Comparison of ENCODE assay signal across 31 mouse cellular contexts in the genomic region with DNA sequence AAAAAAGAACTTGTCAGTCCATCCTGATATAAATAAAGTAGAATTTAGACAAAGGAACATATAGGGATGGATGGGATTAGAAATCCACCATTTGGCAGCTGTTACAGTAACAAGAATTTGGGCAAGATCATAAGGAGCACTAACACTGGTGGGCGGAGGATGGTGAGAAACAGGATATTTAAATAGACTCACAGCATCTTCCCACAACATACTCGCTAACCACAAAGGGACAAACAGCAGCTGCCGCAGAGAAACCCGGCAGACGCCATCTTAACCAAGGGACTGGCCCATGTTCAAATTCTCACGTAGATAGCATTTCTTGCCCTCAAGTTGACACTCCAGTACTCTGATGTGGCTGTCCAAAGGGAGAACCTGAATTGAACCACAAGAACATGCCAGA. TPM values are rescaled to one million over a fixed set of nuclear protein-coding genes. Genes with fewer than 3 reads are reported as not detected.
DNase-seq lines count a peak whose midpoint lies in the region; ATAC-seq and TF ChIP-seq lines count a peak whose summit lies in the region.
"Had no signal": no experiment of that assay in that cellular context is flagged by ENCODE, and none has a peak within 500 bp of the region (broad histone marks: within the 10 kb centered on the region; RNA-seq: fewer than 3 reads in every experiment).

No protein-coding gene starts in this region.

- no peak for ATAC-seq in embryonic facial prominence, embryonic 14.5 days (ENCODE audit: low read depth)
- ATAC-seq: forebrain, embryonic 13.5 days; forebrain, embryonic 16.5 days; hindbrain, embryonic 16.5 days; intestine, embryonic 15.5 days had no signal

- no peaks in the 10 kb centered on the region for H3K79me2 ChIP-seq in C2C12 (ENCODE audit: control insufficient read depth, insufficient read depth)

- no peaks in the 10 kb centered on the region for H3K4me1 ChIP-seq in embryonic facial prominence, embryonic 14.5 days (ENCODE audit: control insufficient read depth, insufficient read depth, low read length)
- H3K4me1 ChIP-seq in embryonic facial prominence, embryonic 10.5 days, result no peaks in the 10 kb centered on the region
- H3K4me1 ChIP-seq: embryonic facial prominence, embryonic 13.5 days; forebrain, embryonic 10.5 days; forebrain, embryonic 13.5 days; heart, embryonic 12.5 days; heart, embryonic 15.5 days; intestine, embryonic 15.5 days had no signal

- H3K27me3 ChIP-seq in embryonic facial prominence, embryonic 14.5 days (replicated peaks; ENCODE audit: control insufficient read depth, insufficient read depth, low read length), result no peaks in the 10 kb centered on the region
- no peaks in the 10 kb centered on the region for H3K27me3 ChIP-seq in embryonic facial prominence, embryonic 10.5 days (replicated peaks; ENCODE audit: low read depth, poor library complexity, severe bottlenecking)
- H3K27me3 ChIP-seq in C2C12 (ENCODE audit: control insufficient read depth, insufficient read depth, insufficient read length), result no peaks in the 10 kb centered on the region
- H3K27me3 ChIP-seq: embryonic facial prominence, embryonic 13.5 days; forebrain, embryonic 13.5 days; heart, embryonic 12.5 days; heart, embryonic 15.5 days; hindbrain, embryonic 13.5 days; intestine, embryonic 15.5 days had no signal

- H3K79me3 ChIP-seq in C2C12 (ENCODE audit: low read depth), result no peaks in the 10 kb centered on the region

- no peaks in the 10 kb centered on the region for H3K36me3 ChIP-seq in embryonic facial prominence, embryonic 14.5 days (ENCODE audit: control insufficient read depth, insufficient read depth, low read length)
- H3K36me3 ChIP-seq in embryonic facial prominence, embryonic 10.5 days (replicated peaks), result no peaks in the 10 kb centered on the region
- no peaks in the 10 kb centered on the region for H3K36me3 ChIP-seq in C2C12 (ENCODE audit: control insufficient read depth, insufficient read depth)
- H3K36me3 ChIP-seq: embryonic facial prominence, embryonic 13.5 days; forebrain, embryonic 10.5 days; G1E; heart, embryonic 12.5 days; heart, embryonic 15.5 days; hindbrain, embryonic 10.5 days; hindbrain, embryonic 13.5 days; intestine, embryonic 15.5 days had no signal

- intact Hi-C loops in left cerebral cortex, postnatal 10 days (cut with DNase I), result no loop called here
- intact Hi-C loops in left cerebral cortex, postnatal 25 days (cut with DNase I), result no loop called here

- H3K9ac ChIP-seq in embryonic facial prominence, embryonic 14.5 days (ENCODE audit: low read depth, low read length), result no peak overlapping the region
- H3K9ac ChIP-seq: embryonic facial prominence, embryonic 13.5 days; forebrain, embryonic 13.5 days; heart, embryonic 12.5 days; heart, embryonic 15.5 days; hindbrain, embryonic 13.5 days; intestine, embryonic 15.5 days had no signal

- peak; percentile 16 for DNase-seq in embryonic facial prominence, embryonic 14.5 days (ENCODE audit: low spot score)
- no peak for DNase-seq in embryonic facial prominence, embryonic 10.5 days (ENCODE audit: low spot score)
- peak; percentile 39 for DNase-seq in left cerebral cortex, adult 11 months (ENCODE audit: low spot score)
- DNase-seq in left cerebral cortex, postnatal 10 days (ENCODE audit: extremely low spot score in 1 of 2, low spot score in 2 of 2), result no peak
- peak; percentile 32 to 81 for DNase-seq in left cerebral cortex, postnatal 25 days (ENCODE audit: low spot score in 2 of 2)
- DNase-seq in kidney, postnatal 25 days, result no peak
- no peak for DNase-seq in cerebellum, postnatal 25 days
- DNase-seq: adrenal gland, adult 2 months; adrenal gland, postnatal 25 days; cerebellum, adult 18-20 months; cerebellum, adult 9-10 months; cerebellum, postnatal 14 days; gastrocnemius, adult 2 months; gastrocnemius, postnatal 25 days; heart, adult 18-20 months; heart, postnatal 10 days; heart, postnatal 36 days had no signal

- no peaks in the 10 kb centered on the region for H3K9me3 ChIP-seq in embryonic facial prominence, embryonic 14.5 days (ENCODE audit: control insufficient read depth, low read length)
- no peaks in the 10 kb centered on the region for H3K9me3 ChIP-seq in embryonic facial prominence, embryonic 10.5 days
- H3K9me3 ChIP-seq: embryonic facial prominence, embryonic 13.5 days; forebrain, embryonic 10.5 days; forebrain, embryonic 13.5 days; G1E; heart, embryonic 12.5 days; heart, embryonic 15.5 days; hindbrain, embryonic 13.5 days; intestine, embryonic 15.5 days had no signal

- H3ac ChIP-seq in C2C12 (ENCODE audit: control insufficient read depth, insufficient read length, low read depth), result no peak overlapping the region

- no peak for TF ChIP-seq CTCF in C2C12 (IDR thresholded peaks at IDR 0.05; ENCODE audit: control insufficient read depth, insufficient read depth, insufficient read length)

- H3K27ac ChIP-seq in embryonic facial prominence, embryonic 14.5 days (replicated peaks; ENCODE audit: low read depth, low read length), result no peak overlapping the region
- no peak overlapping the region for H3K27ac ChIP-seq in embryonic facial prominence, embryonic 10.5 days (replicated peaks)
- H3K27ac ChIP-seq: embryonic facial prominence, embryonic 13.5 days; forebrain, embryonic 10.5 days; forebrain, embryonic 13.5 days; gastrocnemius, adult 2 months; heart, embryonic 15.5 days; hindbrain, embryonic 10.5 days; hindbrain, embryonic 13.5 days; intestine, embryonic 15.5 days had no signal

- 77% methylated on average over 6 of the region's 6 CpGs for WGBS in embryonic facial prominence, embryonic 14.5 days
- WGBS in embryonic facial prominence, embryonic 10.5 days, result 92% methylated on average over 6 of the region's 6 CpGs

- no peak overlapping the region for H3K4me2 ChIP-seq in embryonic facial prominence, embryonic 14.5 days (ENCODE audit: low read depth, low read length)
- H3K4me2 ChIP-seq: embryonic facial prominence, embryonic 13.5 days; forebrain, embryonic 13.5 days; heart, embryonic 12.5 days; heart, embryonic 15.5 days; hindbrain, embryonic 13.5 days; intestine, embryonic 15.5 days had no signal

- no peak overlapping the region for H3K4me3 ChIP-seq in embryonic facial prominence, embryonic 14.5 days (ENCODE audit: low read depth, low read length)
- no peak overlapping the region for H3K4me3 ChIP-seq in embryonic facial prominence, embryonic 10.5 days
- H3K4me3 ChIP-seq in C2C12 (ENCODE audit: insufficient read depth, poor library complexity, severe bottlenecking), result no peak overlapping the region
- H3K4me3 ChIP-seq: embryonic facial prominence, embryonic 13.5 days; forebrain, embryonic 10.5 days; forebrain, embryonic 13.5 days; gastrocnemius, adult 2 months; heart, embryonic 12.5 days; heart, embryonic 15.5 days; hindbrain, embryonic 10.5 days; hindbrain, embryonic 13.5 days; intestine, embryonic 15.5 days had no signal

TF ChIP-seq in C2C12, 6 proteins besides CTCF, POLR2A, EP300 and RAD21:
- TF ChIP-seq MYOG (IDR thresholded peaks at IDR 0.05; ENCODE audit: control insufficient read depth, extremely low read depth, insufficient read length) (no peak), MYOD1 (IDR thresholded peaks at IDR 0.05; ENCODE audit: control insufficient read depth, insufficient read length, low read depth) (peak; percentile 38)

RNA-seq across cellular contexts. Expression of gene Ccdc113, which starts 17.0 kb away (rescaled TPM):
- 1.9 and 5.4 TPM in 2 replicates for polyA plus RNA-seq in embryonic facial prominence, embryonic 14.5 days (2014; fragmentation: Nextera tagmentation; extraction: Ambion mirVana)
- 0.11 and 0.30 TPM in 2 replicates for polyA plus RNA-seq in embryonic facial prominence, embryonic 10.5 days (2016; fragmentation: Nextera tagmentation; extraction: Ambion mirVana)
- 1 to 10 TPM in 1 of 2 experiments, under 1 TPM in 1; 0.73 to 1.4 TPM for total RNA-seq in left cerebral cortex, postnatal 10 days (2021)
- not detected for polyA plus RNA-seq in C2C12 (2012; fragmentation: generic; extraction: Trizol)
- total RNA-seq in left cerebral cortex, postnatal 25 days (2021), result 1 to 10 TPM; 2.0 to 2.2 TPM
- total RNA-seq: CH12.LX; common myeloid progenitor, adult 5-6 weeks; G1E; gastrocnemius, adult 2 months; gastrocnemius, postnatal 25 days; heart, postnatal 36 days had no signal
- polyA plus RNA-seq: adrenal gland, adult 2 months; G1E had no signal

RNA-seq across cellular contexts. Expression of gene Csnk2a2, which starts 27.1 kb away (rescaled TPM):
- 18.7 and 22.5 TPM in 2 replicates for polyA plus RNA-seq in embryonic facial prominence, embryonic 14.5 days (2014; fragmentation: Nextera tagmentation; extraction: Ambion mirVana)
- polyA plus RNA-seq in embryonic facial prominence, embryonic 10.5 days (2016; fragmentation: Nextera tagmentation; extraction: Ambion mirVana), result 12.6 and 15.2 TPM in 2 replicates
- 100 to 1,000 TPM in 1 of 2 experiments, 10 to 100 TPM in 1; 93.5 to 101 TPM for total RNA-seq in left cerebral cortex, postnatal 10 days (2021)
- polyA plus RNA-seq in C2C12 (2012; fragmentation: generic; extraction: Trizol), result 61.0 TPM
- total RNA-seq in left cerebral cortex, postnatal 25 days (2021), result 10 to 100 TPM; 92.1 to 99.1 TPM

RNA-seq across cellular contexts. Expression of gene Prss54, which starts 59.2 kb away (rescaled TPM):
- not detected in 2 replicates for polyA plus RNA-seq in embryonic facial prominence, embryonic 14.5 days (2014; fragmentation: Nextera tagmentation; extraction: Ambion mirVana)
- not detected in 2 replicates for polyA plus RNA-seq in embryonic facial prominence, embryonic 10.5 days (2016; fragmentation: Nextera tagmentation; extraction: Ambion mirVana)
- total RNA-seq in left cerebral cortex, postnatal 10 days (2021), result not detected
- not detected for polyA plus RNA-seq in C2C12 (2012; fragmentation: generic; extraction: Trizol)
- not detected for total RNA-seq in left cerebral cortex, postnatal 25 days (2021)
- total RNA-seq: adrenal gland, adult 2 months; adrenal gland, postnatal 25 days; CH12.LX; common myeloid progenitor, adult 5-6 weeks; gastrocnemius, adult 2 months; gastrocnemius, postnatal 25 days; heart, adult 18-20 months; heart, postnatal 10 days; heart, postnatal 36 days had no signal
- polyA plus RNA-seq: adrenal gland, adult 2 months; embryonic facial prominence, embryonic 13.5 days; forebrain, embryonic 10.5 days; forebrain, embryonic 13.5 days; forebrain, embryonic 16.5 days; G1E; heart, embryonic 12.5 days; heart, embryonic 15.5 days; hindbrain, embryonic 10.5 days; hindbrain, embryonic 13.5 days; hindbrain, embryonic 16.5 days; intestine, embryonic 15.5 days had no signal

Comparison
In these comparisons a context has a peak if more than half of its experiments do, and no peak if none do; other contexts are left out.
1. DNase-seq: peak in embryonic facial prominence, embryonic 14.5 days (single experiment), left cerebral cortex, adult 11 months (single experiment) and left cerebral cortex, postnatal 25 days (2 of 2); none in embryonic facial prominence, embryonic 10.5 days (single experiment), left cerebral cortex, postnatal 10 days (0 of 2), kidney, postnatal 25 days (0 of 2) and cerebellum, postnatal 25 days (0 of 2).